Mouse (Mus musculus) heart, embryonic 10.5 days (tissue): ENCODE results near the gene Slc33a1. TPM values are rescaled to one million over a fixed set of nuclear protein-coding genes. Genes with fewer than 3 reads are reported as not detected.

Experiments
- DNase-seq: peaks from one replicate; pipeline ENCODE4 v3.0.0-alpha.2; 2017; ENCODE audit warnings: low spot score
- H3K27ac ChIP-seq: fragments of 300-500 bp; sonication (generic); 2 replicates; pipeline ENCODE4 v1.5.1; 2016; ENCODE audit warnings: mild to moderate bottlenecking
- H3K27me3 ChIP-seq: fragments of 300-500 bp; sonication (generic); 2 replicates; pipeline ENCODE4 v1.6.1; 2016; ENCODE audit warnings: mild to moderate bottlenecking; ENCODE audit not compliant: poor library complexity, insufficient read depth, severe bottlenecking
- H3K36me3 ChIP-seq: fragments of 300-500 bp; sonication (generic); 2 replicates; pipeline ENCODE4 v1.6.1; 2016; ENCODE audit warnings: mild to moderate bottlenecking, moderate library complexity
- H3K4me1 ChIP-seq: fragments of 300-500 bp; sonication (generic); 2 replicates; pipeline ENCODE4 v1.6.1; 2016; ENCODE audit warnings: mild to moderate bottlenecking
- H3K4me3 ChIP-seq: fragments of 300-500 bp; sonication (generic); 2 replicates; pipeline ENCODE4 v1.5.1; 2016; ENCODE audit warnings: mild to moderate bottlenecking, moderate library complexity
- H3K9me3 ChIP-seq: fragments of 300-500 bp; sonication (generic); 2 replicates; pipeline ENCODE4 v1.6.1; 2016; ENCODE audit warnings: mild to moderate bottlenecking, moderate library complexity
- WGBS: fragments of 180-500 bp; shearing (Covaris S2); methylation state at CpG from one replicate; pipeline ENCODE4 v1.1.7; 2016; 5-methylcytosine and 5-hydroxymethylcytosine counted together
- polyA plus RNA-seq: library from polyadenylated mRNA; unstranded; fragments of >200 nt; fragmentation: Nextera tagmentation; extraction: Ambion mirVana; gene quantifications from 2 replicates; pipeline ENCODE4 v1.2.1, GENCODE M21; 2016

Slc33a1 gene
- polyA plus RNA-seq, 1 experiment from 2014 or later, result 12.0 TPM

DNA sequence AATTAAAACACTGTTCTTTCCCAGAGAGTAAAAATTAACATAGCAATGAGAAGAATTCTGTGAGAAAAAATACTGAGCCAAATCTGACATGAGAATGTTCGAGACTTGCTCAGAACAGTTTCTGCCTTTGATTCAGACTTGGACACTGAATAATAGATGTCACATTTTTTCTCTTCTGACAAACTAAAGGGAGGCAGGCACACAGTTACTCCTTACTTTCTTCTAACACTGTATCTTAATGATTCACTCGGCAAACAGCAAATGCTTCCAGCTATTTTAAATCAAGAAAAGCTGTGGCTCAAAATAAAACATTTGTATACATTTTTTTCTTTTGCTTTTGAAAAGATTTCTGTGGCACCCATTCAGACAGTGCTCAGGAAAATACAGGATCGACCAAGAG is 72.4 kb downstream of the Slc33a1 start:
- 52% methylated on average over 3 of the region's 3 CpGs for WGBS
- no peaks in the 10 kb centered on the region for H3K36me3 ChIP-seq

More for the DNA sequence above, 72.4 kb downstream of the Slc33a1 start:
- H3K27me3 ChIP-seq, result no peaks in the 10 kb centered on the region
- H3K4me3 ChIP-seq, result no peak overlapping the region
- DNase-seq, result no peak
- no peaks in the 10 kb centered on the region for H3K9me3 ChIP-seq
- H3K4me1 ChIP-seq, result no peaks in the 10 kb centered on the region
- no peak overlapping the region for H3K27ac ChIP-seq

Other genes with a start within 250 kb of the Slc33a1 start
- 1.0 and 2.0 TPM in 2 replicates for gene Plch1, start 65.3 kb downstream of the Slc33a1 start, polyA plus RNA-seq
- gene E130311K13Rik, start 35.3 kb downstream of the Slc33a1 start, polyA plus RNA-seq, result 3.9 and 5.1 TPM in 2 replicates
- 52.2 TPM in 2 replicates for gene Gmps, start 11.3 kb upstream of the Slc33a1 start, polyA plus RNA-seq
- 0.01 TPM in 1 of 2 replicates, not detected in the other for gene Vmn2r1, start 116.8 kb upstream of the Slc33a1 start, polyA plus RNA-seq
- 0.09 TPM in 1 of 2 replicates, not detected in the other for gene Vmn2r2, start 177.2 kb upstream of the Slc33a1 start, polyA plus RNA-seq